Mouse (Mus musculus) A20 (cell line): ENCODE data around the gene Gm884.
"Not testable (repeated sequence)": the region's sequence is repeated elsewhere in the genome, so short reads cannot be mapped to it uniquely, and the experiment has no call there.

Source experiments
- DNase-seq: peaks from one replicate; pipeline ENCODE4 v3.0.0-alpha.2; 2011; ENCODE audit warnings: low read depth, low spot score

Gene Gm884

GRCm38 (mm10) chr11:103635481-103635880 is 14.5 kb upstream of the Gm884 start:
- DNase-seq, result no peak

- no peak for DNase-seq
These were observed 13.9 kb upstream of the Gm884 start for GRCm38 (mm10) chr11:103634806-103635205.

GRCm38 (mm10) chr11:103627453-103627852 is 6.5 kb upstream of the Gm884 start:
- no peak for DNase-seq

GRCm38 (mm10) chr11:103610772-103611171 is 10.2 kb downstream of the Gm884 start:
- DNase-seq, result no peak

GRCm38 (mm10) chr11:103606611-103607010 is 14.3 kb downstream of the Gm884 start:
- DNase-seq, result no peak

GRCm38 (mm10) chr11:103578339-103578738 is 42.6 kb downstream of the Gm884 start:
- DNase-seq, result peak; percentile 32

GRCm38 (mm10) chr11:103556021-103556420 is 64.9 kb downstream of the Gm884 start:
- DNase-seq, result peak; percentile 26

GRCm38 (mm10) chr11:103534973-103535372 is 86.0 kb downstream of the Gm884 start:
- not testable (repeated sequence) for DNase-seq

- no peak for DNase-seq
These were observed 108.8 kb downstream of the Gm884 start for GRCm38 (mm10) chr11:103512111-103512510.

GRCm38 (mm10) chr11:103504497-103504896 is 116.4 kb downstream of the Gm884 start, which contains the start of gene Lrrc37a:
Gene Lrrc37a (minus strand): TSS chr11:103504597.
- no peak for DNase-seq
